Mouse (Mus musculus) splenic B cell, adult 2 months (primary cell): Measurements from ENCODE around the gene Cdk9.

Experiments
- DNase-seq: peaks from one replicate; pipeline ENCODE4 v3.0.0-alpha.2; 2011; ENCODE audit warnings: low read depth, low spot score
- H3K27me3 ChIP-seq: 2 replicates; pipeline ENCODE4 v1.6.1; 2012; ENCODE audit warnings: mild to moderate bottlenecking, low read length, moderate library complexity, mixed read lengths; ENCODE audit not compliant: control insufficient read depth, poor library complexity, insufficient read depth, severe bottlenecking
- H3K36me3 ChIP-seq: 2 replicates; pipeline ENCODE4 v1.6.1; 2012; ENCODE audit warnings: mild to moderate bottlenecking, low read length, moderate library complexity, mixed read lengths; ENCODE audit not compliant: control insufficient read depth, poor library complexity, insufficient read depth, severe bottlenecking

The Cdk9 gene

DNA sequence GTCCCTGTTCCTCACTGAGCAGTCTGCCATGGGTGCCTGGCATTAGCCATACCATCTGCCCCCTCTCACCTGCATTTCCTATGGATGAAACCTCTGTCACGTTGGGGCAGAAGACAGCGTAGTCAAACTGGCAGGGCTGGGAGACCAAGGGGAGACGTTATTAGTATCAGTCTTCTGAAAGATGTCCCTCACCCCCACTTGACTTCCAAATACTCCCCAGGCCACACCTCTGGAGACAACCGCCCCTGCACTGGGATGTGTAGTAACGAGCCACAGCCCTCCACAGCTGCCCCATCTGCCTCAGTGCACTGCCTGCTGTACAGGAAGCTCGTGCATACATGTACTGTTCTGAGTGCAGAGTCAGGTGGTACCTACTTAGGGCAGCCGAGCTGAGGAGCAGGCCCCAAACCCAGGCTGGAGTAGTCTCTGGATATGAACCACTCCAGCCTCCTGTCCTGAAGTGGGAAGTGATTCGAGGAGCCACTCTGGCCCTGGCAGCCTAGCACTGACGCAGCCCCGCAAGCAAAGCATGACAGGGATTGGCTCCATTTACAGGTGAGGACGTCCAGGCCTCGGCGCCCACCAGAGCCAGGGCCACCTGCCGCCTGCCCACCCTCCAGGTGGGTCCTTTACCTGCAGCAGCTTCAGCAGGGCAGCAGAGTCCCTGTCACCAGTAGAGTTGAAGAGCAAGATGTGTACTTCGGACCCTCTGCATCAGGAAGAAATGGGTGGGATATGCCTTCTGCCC lies 28.0 kb downstream of the Cdk9 start:
- Histone ChIP-seq H3K27me3 (no peaks in the 10 kb centered on the region), H3K36me3 (0 out of 2 replicates have a peak, but pooled peaks cover 6% of the 10 kb centered on the region)
- DNase-seq, result no peak

- no peak for DNase-seq
- Histone ChIP-seq H3K36me3 (0 out of 2 replicates have a peak, but pooled peaks cover 6% of the 10 kb centered on the region), H3K27me3 (no peaks in the 10 kb centered on the region)
Measured at GRCm38 (mm10) chr2:32683701-32684100, 29.2 kb downstream of the Cdk9 start.

- Histone ChIP-seq H3K27me3 (no peaks in the 10 kb centered on the region), H3K36me3 (0 out of 2 replicates have a peak, but pooled peaks cover 6% of the 10 kb centered on the region)
- DNase-seq, result no peak
Measured at GRCm38 (mm10) chr2:32682721-32683417, 30.0 kb downstream of the Cdk9 start.

DNA sequence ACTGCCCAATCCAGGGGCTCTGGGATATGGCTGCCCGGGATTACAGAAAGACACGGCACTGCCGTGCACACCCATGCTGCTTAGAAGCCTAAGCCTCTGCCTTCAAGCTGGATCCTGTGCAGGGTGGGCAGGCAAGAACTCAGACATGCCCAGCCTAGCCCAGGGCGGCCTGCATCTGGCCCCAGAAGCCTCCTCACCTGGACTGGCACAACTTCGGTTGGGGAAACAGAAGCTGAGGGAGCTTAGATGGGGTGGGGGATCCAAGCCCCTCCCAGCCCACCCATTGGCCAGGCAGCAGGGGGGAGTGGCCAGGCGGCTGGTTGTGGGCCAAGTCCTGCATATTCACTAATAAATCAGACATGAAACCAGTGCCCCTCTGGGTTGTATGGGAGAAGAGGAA lies 31.1 kb downstream of the Cdk9 start:
- DNase-seq, result no peak
- 0 out of 2 replicates have a peak, but pooled peaks cover 3% of the 10 kb centered on the region for H3K36me3 ChIP-seq
- no peaks in the 10 kb centered on the region for H3K27me3 ChIP-seq

DNA sequence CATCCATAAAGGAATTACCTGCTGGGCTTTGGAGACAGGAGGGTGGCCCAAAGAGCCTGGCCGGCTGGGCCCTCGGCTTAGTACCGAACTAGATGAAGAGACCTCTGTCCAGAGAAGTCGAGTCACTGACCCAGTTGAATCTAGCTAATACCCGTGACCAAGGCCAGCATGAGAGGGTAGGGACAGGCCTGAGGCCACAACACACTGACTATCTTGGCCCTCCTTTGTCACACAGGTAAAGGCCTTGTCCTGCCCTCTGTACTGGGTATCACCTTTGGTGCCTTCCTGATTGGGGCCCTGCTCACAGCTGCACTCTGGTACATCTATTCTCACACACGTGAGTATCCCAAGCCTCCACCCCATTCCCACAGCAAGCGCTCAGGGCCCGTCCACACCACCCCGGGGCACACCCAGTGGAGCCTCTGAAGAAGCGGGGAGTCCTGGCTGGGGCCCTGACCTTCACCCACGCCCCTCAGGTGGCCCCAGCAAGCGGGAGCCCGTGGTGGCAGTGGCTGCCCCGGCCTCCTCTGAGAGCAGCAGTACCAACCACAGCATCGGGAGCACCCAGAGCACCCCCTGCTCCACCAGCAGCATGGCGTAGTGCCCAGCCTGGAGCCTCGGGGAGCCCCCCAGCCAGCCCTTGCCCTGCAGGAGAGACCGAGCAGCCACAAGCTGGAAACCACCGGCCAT lies 31.8 kb downstream of the Cdk9 start:
- H3K36me3 ChIP-seq, result 0 out of 2 replicates have a peak, but pooled peaks cover 3% of the 10 kb centered on the region
- DNase-seq, result no peak
- H3K27me3 ChIP-seq, result no peaks in the 10 kb centered on the region

DNA sequence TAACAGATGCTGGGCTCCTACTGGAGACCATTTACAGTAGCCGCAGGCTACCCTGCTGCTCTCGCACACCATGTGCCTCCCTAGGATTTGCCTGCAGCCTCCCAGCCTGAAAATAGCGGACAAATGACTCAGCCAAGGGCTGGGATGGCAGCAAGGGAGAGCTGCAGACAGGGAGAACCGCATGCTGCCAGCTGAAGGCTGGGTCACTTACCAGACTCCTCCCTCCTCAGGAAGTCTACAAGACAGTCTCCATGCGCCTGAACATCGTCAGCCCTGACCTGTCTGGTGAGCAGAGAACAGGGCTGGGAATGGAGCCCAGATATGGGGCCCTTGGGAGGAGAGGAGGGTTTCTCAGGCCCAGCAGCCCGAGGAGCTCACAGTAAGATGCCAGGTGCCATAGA lies 32.8 kb downstream of the Cdk9 start:
- Histone ChIP-seq H3K36me3 (no peaks in the 10 kb centered on the region), H3K27me3 (no peaks in the 10 kb centered on the region)
- DNase-seq, result no peak

DNA sequence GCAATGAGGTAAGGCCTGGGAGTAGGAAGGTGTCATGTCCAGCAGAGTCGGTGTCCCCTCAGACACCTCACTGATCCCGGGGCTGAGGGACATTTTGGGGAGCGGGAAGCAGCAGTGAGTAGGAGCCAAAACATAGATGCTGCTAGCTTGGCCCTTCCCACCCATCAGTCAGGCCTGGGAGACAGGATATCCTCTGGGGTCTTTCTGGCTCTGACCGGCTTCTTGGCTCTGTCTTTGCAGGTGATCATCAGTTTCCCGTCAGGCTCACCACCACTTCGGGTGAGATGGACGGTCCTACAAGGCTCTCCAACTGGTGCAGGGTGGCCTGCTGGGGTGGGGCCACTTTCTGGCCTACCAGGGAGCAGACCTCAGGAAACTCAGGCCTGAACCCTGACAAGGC lies 35.2 kb downstream of the Cdk9 start:
- Histone ChIP-seq H3K27me3 (no peaks in the 10 kb centered on the region), H3K36me3 (no peaks in the 10 kb centered on the region)
- DNase-seq, result no peak

GRCm38 (mm10) chr2:32676821-32677220 lies 36.1 kb downstream of the Cdk9 start:
- DNase-seq, result no peak
- Histone ChIP-seq H3K36me3 (no peaks in the 10 kb centered on the region), H3K27me3 (no peaks in the 10 kb centered on the region)

- DNase-seq, result no peak
- Histone ChIP-seq H3K36me3 (no peaks in the 10 kb centered on the region), H3K27me3 (no peaks in the 10 kb centered on the region)
Measured at GRCm38 (mm10) chr2:32673176-32673917, 39.5 kb downstream of the Cdk9 start.

- DNase-seq, result no peak
- H3K27me3 ChIP-seq, result no peaks in the 10 kb centered on the region
- no peaks in the 10 kb centered on the region for H3K36me3 ChIP-seq
Measured at GRCm38 (mm10) chr2:32671907-32672595, 40.8 kb downstream of the Cdk9 start.

DNA sequence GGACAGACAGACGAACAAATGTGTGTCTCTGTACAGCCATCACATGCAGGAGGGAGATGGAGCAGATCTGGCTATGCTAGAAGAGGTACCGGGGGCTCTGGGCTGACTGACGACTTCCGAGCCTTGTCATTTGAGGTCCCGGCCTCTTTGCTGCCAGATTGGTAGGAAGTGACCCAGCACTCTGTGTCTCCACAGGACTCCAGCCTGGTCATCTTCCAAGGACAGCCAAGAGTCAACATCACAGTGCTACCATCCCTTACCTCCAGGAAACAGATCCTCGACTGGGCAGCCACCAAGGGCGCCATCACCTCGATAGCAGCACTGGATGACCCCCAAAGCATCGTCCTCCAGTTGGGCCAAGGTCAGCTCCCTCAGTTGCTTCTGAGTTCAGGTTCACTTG lies 41.7 kb downstream of the Cdk9 start:
- no peak for DNase-seq
- no peaks in the 10 kb centered on the region for H3K36me3 ChIP-seq
- no peaks in the 10 kb centered on the region for H3K27me3 ChIP-seq

DNA sequence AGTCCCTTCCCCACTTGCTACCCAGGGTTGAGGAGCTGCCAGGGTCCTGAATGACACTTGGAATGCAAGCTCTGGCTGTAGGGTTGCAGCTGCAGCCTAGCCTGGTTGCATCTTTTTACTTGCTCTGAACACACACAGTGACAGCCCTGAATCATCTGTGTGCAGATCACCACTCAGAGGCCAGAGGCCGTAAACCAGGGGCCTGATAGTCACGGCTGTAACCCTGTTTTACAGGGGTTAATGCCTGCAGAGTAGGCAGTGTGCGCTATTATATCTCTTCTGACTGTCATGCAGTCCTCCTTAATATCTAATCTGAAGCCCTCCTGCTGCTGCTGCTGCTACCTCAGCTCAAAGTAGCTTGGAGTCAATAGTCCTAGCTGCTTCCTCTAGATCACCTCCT lies 43.0 kb downstream of the Cdk9 start:
- DNase-seq, result no peak
- Histone ChIP-seq H3K36me3 (no peaks in the 10 kb centered on the region), H3K27me3 (no peaks in the 10 kb centered on the region)

GRCm38 (mm10) chr2:32668176-32668575 lies 44.7 kb downstream of the Cdk9 start:
- DNase-seq, result no peak
- no peaks in the 10 kb centered on the region for H3K27me3 ChIP-seq
- no peaks in the 10 kb centered on the region for H3K36me3 ChIP-seq

DNA sequence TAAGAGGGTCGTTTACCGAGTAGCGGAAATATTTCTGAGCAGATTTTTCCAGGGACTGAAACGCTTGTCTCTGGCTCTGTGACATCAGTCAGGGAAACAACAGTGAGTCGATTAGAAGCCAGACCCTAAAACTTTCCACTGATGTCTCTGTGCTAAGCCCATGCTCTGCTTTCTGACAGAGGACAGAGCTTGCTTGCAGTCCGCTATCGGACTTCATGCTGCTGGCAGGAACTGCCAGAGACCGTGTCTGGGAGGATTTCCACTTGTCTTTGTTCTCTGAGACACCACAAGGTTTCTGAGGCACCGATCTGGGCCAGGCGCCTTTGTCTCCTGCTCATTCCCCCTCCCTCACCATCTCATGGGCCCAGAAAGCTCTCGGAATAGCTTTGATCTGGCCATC lies 45.1 kb downstream of the Cdk9 start:
- Histone ChIP-seq H3K27me3 (no peaks in the 10 kb centered on the region), H3K36me3 (no peaks in the 10 kb centered on the region)
- DNase-seq, result no peak
